Mouse (Mus musculus) ES-E14 (cell line): ENCODE measurements around the gene Gpld1.

Source experiments
- HCFC1 ChIP-seq: IDR thresholded peaks from 2 replicates; pipeline ENCODE4 v1.6.1; 2012; ENCODE audit warnings: low read length, inconsistent platforms, borderline replicate concordance; ENCODE audit not compliant: insufficient read depth
- ZC3H11A ChIP-seq: IDR thresholded peaks from 2 replicates; pipeline ENCODE4 v1.6.1; 2012; ENCODE audit warnings: low read depth, mild to moderate bottlenecking, inconsistent platforms, low read length, borderline replicate concordance
- ZNF384 ChIP-seq: IDR thresholded peaks from 2 replicates; pipeline ENCODE4 v1.6.1; 2012; ENCODE audit warnings: low read depth, low read length, inconsistent platforms

DNA sequence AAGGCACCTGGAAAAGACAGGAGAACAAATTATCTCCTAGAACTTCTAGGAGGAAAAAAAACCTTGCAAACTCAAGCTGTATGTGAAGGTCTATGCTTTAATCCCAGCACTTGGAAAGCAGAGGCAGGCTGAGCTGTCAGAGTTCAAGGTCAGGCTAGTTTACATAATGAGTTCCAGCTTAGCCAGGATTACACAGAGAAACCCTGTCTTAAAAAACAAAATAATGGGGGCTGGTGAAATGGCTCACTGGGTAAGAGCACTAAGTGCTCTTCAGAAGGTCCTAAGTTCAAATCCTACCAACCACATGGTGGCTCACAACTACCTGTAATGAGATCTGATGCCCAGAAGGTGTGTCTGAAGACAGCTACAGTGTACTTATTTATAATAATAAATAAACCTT, 12.4 kb upstream of the Gpld1 start:
- TF ChIP-seq ZNF384 (no peak), ZC3H11A (no peak), HCFC1 (no peak)
